Mouse (Mus musculus): ENCODE measurements at regions not wholly inside any gene's neighbourhood (a gene's known extent, or its start where the extent isn't known, plus 50 kb on each side); places are given as distances from the start of the nearest gene placed in this dataset.

DNA sequence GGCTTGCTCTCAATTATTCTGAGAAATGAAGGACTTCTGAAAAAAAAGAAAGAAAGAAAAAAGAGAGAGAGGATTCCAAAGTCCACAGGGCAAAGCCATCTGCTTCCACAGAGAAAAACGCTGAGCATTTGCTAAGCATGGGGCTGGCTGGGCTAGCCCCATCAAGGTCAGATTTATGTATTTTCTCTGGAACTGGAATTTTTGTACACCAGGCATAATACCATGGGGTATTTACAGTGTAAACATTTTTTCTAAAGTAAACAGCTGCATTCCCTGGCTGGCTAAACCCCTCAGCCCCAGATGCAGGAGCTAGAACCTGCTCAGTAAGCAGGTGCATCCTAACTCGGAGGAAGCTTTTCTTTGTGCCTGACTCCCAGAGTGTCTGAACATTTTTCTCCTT is 135.8 kb upstream of the Lrig1 start:
- no peaks in the 10 kb centered on the region for H3K79me2 ChIP-seq (ENCODE audit: control insufficient read depth, insufficient read depth)
- TF ChIP-seq CEBPB (IDR thresholded peaks at IDR 0.05; ENCODE audit: low read depth) (no peak), MYOD1 (IDR thresholded peaks at IDR 0.05; ENCODE audit: control insufficient read depth, insufficient read length, low read depth) (no peak), MYOG (IDR thresholded peaks at IDR 0.05; ENCODE audit: control insufficient read depth, extremely low read depth, insufficient read length) (no peak), CTCF (IDR thresholded peaks at IDR 0.05; ENCODE audit: control insufficient read depth, insufficient read depth, insufficient read length) (no peak), USF1 (IDR thresholded peaks at IDR 0.05; ENCODE audit: low read depth) (no peak), MAX (IDR thresholded peaks at IDR 0.05) (no peak), FOSL1 (IDR thresholded peaks at IDR 0.05; ENCODE audit: insufficient read depth, low read length, poor library complexity, severe bottlenecking) (no peak)

GRCm38 (mm10) chr6:94834551-94834950 is 134.6 kb upstream of the Lrig1 start:
- no peaks in the 10 kb centered on the region for H3K36me3 ChIP-seq (ENCODE audit: control insufficient read depth, insufficient read depth)
- H3K27me3 ChIP-seq (ENCODE audit: control insufficient read depth, insufficient read depth, insufficient read length): peaks cover 9% of the 10 kb centered on the region
- H3K4me3 ChIP-seq (ENCODE audit: insufficient read depth, poor library complexity, severe bottlenecking): no peak overlapping the region
- TF ChIP-seq CEBPB (IDR thresholded peaks at IDR 0.05; ENCODE audit: low read depth): no peak
- no peak for TF ChIP-seq MAX (IDR thresholded peaks at IDR 0.05)
- TF ChIP-seq FOSL1 (IDR thresholded peaks at IDR 0.05; ENCODE audit: insufficient read depth, low read length, poor library complexity, severe bottlenecking): no peak
- TF ChIP-seq MYOG (IDR thresholded peaks at IDR 0.05; ENCODE audit: control insufficient read depth, extremely low read depth, insufficient read length): no peak
- TF ChIP-seq MYOD1 (IDR thresholded peaks at IDR 0.05; ENCODE audit: control insufficient read depth, insufficient read length, low read depth): no peak
- no peak for TF ChIP-seq CTCF (IDR thresholded peaks at IDR 0.05; ENCODE audit: control insufficient read depth, insufficient read depth, insufficient read length)
- TF ChIP-seq USF1 (IDR thresholded peaks at IDR 0.05; ENCODE audit: low read depth): no peak
- no peaks in the 10 kb centered on the region for H3K79me2 ChIP-seq (ENCODE audit: control insufficient read depth, insufficient read depth)
- H3ac ChIP-seq (ENCODE audit: control insufficient read depth, insufficient read length, low read depth): no peak overlapping the region
- H3K79me3 ChIP-seq (ENCODE audit: low read depth): no peaks in the 10 kb centered on the region

More for the DNA sequence above, 135.8 kb upstream of the Lrig1 start:
- Histone ChIP-seq H3K4me3 (ENCODE audit: insufficient read depth, poor library complexity, severe bottlenecking) (no peak overlapping the region), H3K79me3 (ENCODE audit: low read depth) (no peaks in the 10 kb centered on the region), H3ac (ENCODE audit: control insufficient read depth, insufficient read length, low read depth) (no peak overlapping the region), H3K27me3 (ENCODE audit: control insufficient read depth, insufficient read depth, insufficient read length) (peaks cover 4% of the 10 kb centered on the region), H3K36me3 (ENCODE audit: control insufficient read depth, insufficient read depth) (no peaks in the 10 kb centered on the region)

- TF ChIP-seq USF1 (IDR thresholded peaks at IDR 0.05; ENCODE audit: low read depth): no peak
- no peak for TF ChIP-seq CTCF (IDR thresholded peaks at IDR 0.05; ENCODE audit: control insufficient read depth, insufficient read depth, insufficient read length)
- TF ChIP-seq FOSL1 (IDR thresholded peaks at IDR 0.05; ENCODE audit: insufficient read depth, low read length, poor library complexity, severe bottlenecking): no peak
- TF ChIP-seq MYOG (IDR thresholded peaks at IDR 0.05; ENCODE audit: control insufficient read depth, extremely low read depth, insufficient read length): no peak
- TF ChIP-seq MYOD1 (IDR thresholded peaks at IDR 0.05; ENCODE audit: control insufficient read depth, insufficient read length, low read depth): no peak
- no peak for TF ChIP-seq CEBPB (IDR thresholded peaks at IDR 0.05; ENCODE audit: low read depth)
- no peak for TF ChIP-seq MAX (IDR thresholded peaks at IDR 0.05)
- Histone ChIP-seq H3K79me2 (ENCODE audit: control insufficient read depth, insufficient read depth) (no peaks in the 10 kb centered on the region), H3ac (ENCODE audit: control insufficient read depth, insufficient read length, low read depth) (no peak overlapping the region), H3K79me3 (ENCODE audit: low read depth) (no peaks in the 10 kb centered on the region), H3K27me3 (ENCODE audit: control insufficient read depth, insufficient read depth, insufficient read length) (peaks cover 9% of the 10 kb centered on the region), H3K36me3 (ENCODE audit: control insufficient read depth, insufficient read depth) (no peaks in the 10 kb centered on the region), H3K4me3 (ENCODE audit: insufficient read depth, poor library complexity, severe bottlenecking) (no peak overlapping the region)
Observed at GRCm38 (mm10) chr6:94830801-94831200, 130.8 kb upstream of the Lrig1 start.

DNA sequence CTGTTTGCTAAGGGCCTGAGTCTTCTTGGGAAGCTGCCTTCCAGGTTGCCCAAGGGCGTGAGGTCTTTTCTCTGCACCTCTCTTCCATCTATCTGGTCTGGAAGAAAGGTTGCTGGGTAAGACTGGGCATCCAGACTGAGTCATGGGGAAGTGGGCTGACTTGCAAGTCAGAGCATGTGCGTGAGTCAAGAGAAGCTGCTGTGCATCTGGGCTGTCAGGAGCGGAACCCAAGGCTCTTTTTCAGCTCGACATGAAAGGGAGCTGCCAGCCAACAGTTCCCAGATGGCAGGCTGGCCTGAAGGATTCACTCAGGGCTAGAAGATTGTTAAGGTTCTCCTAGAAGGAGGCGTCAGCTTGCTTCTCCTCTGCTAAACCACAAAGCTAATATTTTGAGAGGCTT is 129.3 kb upstream of the Lrig1 start:
- Histone ChIP-seq H3K27me3 (ENCODE audit: control insufficient read depth, insufficient read depth, insufficient read length) (peaks cover 9% of the 10 kb centered on the region), H3K36me3 (ENCODE audit: control insufficient read depth, insufficient read depth) (no peaks in the 10 kb centered on the region), H3K79me3 (ENCODE audit: low read depth) (no peaks in the 10 kb centered on the region), H3K4me3 (ENCODE audit: insufficient read depth, poor library complexity, severe bottlenecking) (no peak overlapping the region), H3ac (ENCODE audit: control insufficient read depth, insufficient read length, low read depth) (no peak overlapping the region), H3K79me2 (ENCODE audit: control insufficient read depth, insufficient read depth) (no peaks in the 10 kb centered on the region)
- TF ChIP-seq MAX (IDR thresholded peaks at IDR 0.05): no peak
- no peak for TF ChIP-seq MYOD1 (IDR thresholded peaks at IDR 0.05; ENCODE audit: control insufficient read depth, insufficient read length, low read depth)
- TF ChIP-seq MYOG (IDR thresholded peaks at IDR 0.05; ENCODE audit: control insufficient read depth, extremely low read depth, insufficient read length): no peak

DNA sequence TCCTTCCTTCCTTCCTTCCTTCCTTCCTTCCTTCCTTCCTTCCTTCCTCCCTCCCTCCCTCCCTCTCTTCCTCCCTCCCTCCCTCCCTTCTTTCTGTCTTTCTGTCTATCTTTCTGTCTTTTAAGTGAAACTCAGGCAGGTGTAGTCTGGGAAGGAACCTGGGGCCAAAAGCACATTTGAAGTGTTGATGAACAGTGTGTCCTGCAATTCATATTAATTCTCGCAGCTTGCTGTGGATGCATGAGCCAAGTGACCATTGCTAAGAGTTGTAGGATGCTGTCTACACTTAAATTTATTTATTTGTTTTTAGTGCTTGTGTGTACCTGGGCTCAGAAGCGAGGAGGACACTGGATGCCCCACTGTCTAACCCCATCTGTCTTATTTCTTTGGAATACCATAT is 126.7 kb upstream of the Lrig1 start:
- no peaks in the 10 kb centered on the region for H3K36me3 ChIP-seq (ENCODE audit: control insufficient read depth, insufficient read depth)
- H3K79me3 ChIP-seq (ENCODE audit: low read depth): no peaks in the 10 kb centered on the region
- H3K4me3 ChIP-seq (ENCODE audit: insufficient read depth, poor library complexity, severe bottlenecking): no peak overlapping the region
- no peaks in the 10 kb centered on the region for H3K79me2 ChIP-seq (ENCODE audit: control insufficient read depth, insufficient read depth)
- peaks cover 9% of the 10 kb centered on the region for H3K27me3 ChIP-seq (ENCODE audit: control insufficient read depth, insufficient read depth, insufficient read length)
- TF ChIP-seq FOSL1 (IDR thresholded peaks at IDR 0.05; ENCODE audit: insufficient read depth, low read length, poor library complexity, severe bottlenecking) (no peak), CEBPB (IDR thresholded peaks at IDR 0.05; ENCODE audit: low read depth) (no peak), MYOG (IDR thresholded peaks at IDR 0.05; ENCODE audit: control insufficient read depth, extremely low read depth, insufficient read length) (no peak), MAX (IDR thresholded peaks at IDR 0.05) (no peak), MYOD1 (IDR thresholded peaks at IDR 0.05; ENCODE audit: control insufficient read depth, insufficient read length, low read depth) (no peak), USF1 (IDR thresholded peaks at IDR 0.05; ENCODE audit: low read depth) (no peak), CTCF (IDR thresholded peaks at IDR 0.05; ENCODE audit: control insufficient read depth, insufficient read depth, insufficient read length) (no peak)
- H3ac ChIP-seq (ENCODE audit: control insufficient read depth, insufficient read length, low read depth): no peak overlapping the region

DNA sequence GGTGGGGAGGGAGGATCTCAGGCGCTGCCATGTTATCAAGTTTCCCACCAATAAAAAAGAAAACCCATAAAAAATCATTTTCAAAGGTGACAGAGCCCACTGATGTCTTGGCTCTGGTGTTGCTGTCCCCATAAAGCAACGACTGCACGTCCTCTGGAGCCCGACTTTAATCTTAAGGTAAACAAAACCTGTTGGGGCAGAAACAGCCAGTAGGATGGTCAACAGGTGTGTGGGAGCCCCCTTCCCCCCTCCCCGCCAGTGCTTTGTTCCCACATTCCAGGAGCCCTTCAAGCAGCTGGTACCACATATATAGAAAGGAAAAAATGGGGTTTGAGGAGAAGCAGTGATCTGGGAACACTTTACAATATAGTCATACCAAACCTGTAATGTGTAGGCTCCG is 118.3 kb upstream of the Lrig1 start:
- TF ChIP-seq USF1 (IDR thresholded peaks at IDR 0.05; ENCODE audit: low read depth) (no peak), CEBPB (IDR thresholded peaks at IDR 0.05; ENCODE audit: low read depth) (no peak), MAX (IDR thresholded peaks at IDR 0.05) (no peak), MYOG (IDR thresholded peaks at IDR 0.05; ENCODE audit: control insufficient read depth, extremely low read depth, insufficient read length) (no peak), FOSL1 (IDR thresholded peaks at IDR 0.05; ENCODE audit: insufficient read depth, low read length, poor library complexity, severe bottlenecking) (no peak), MYOD1 (IDR thresholded peaks at IDR 0.05; ENCODE audit: control insufficient read depth, insufficient read length, low read depth) (no peak), CTCF (IDR thresholded peaks at IDR 0.05; ENCODE audit: control insufficient read depth, insufficient read depth, insufficient read length) (no peak)
- Histone ChIP-seq H3K36me3 (ENCODE audit: control insufficient read depth, insufficient read depth) (no peaks in the 10 kb centered on the region), H3K79me2 (ENCODE audit: control insufficient read depth, insufficient read depth) (no peaks in the 10 kb centered on the region), H3K79me3 (ENCODE audit: low read depth) (no peaks in the 10 kb centered on the region), H3K27me3 (ENCODE audit: control insufficient read depth, insufficient read depth, insufficient read length) (peaks cover 6% of the 10 kb centered on the region), H3ac (ENCODE audit: control insufficient read depth, insufficient read length, low read depth) (no peak overlapping the region), H3K4me3 (ENCODE audit: insufficient read depth, poor library complexity, severe bottlenecking) (no peak overlapping the region)
